In genomic region chr1:152766804-152767748, GRCm38 (mm10) we compare ENCODE assay signal across 9 mouse cellular contexts. TPM values are rescaled to one million over a fixed set of nuclear protein-coding genes. Genes with fewer than 3 reads are reported as not detected.
DNase-seq lines count a peak whose midpoint lies in the region; ATAC-seq lines count a peak whose summit lies in the region.
"Had no signal": no experiment of that assay in that cellular context is flagged by ENCODE, and none has a peak within 500 bp of the region (broad histone marks: within the 10 kb centered on the region; RNA-seq: fewer than 3 reads in every experiment).

No protein-coding gene starts in this region.

- WGBS in forebrain, embryonic 10.5 days = 2% methylated on average over 60 of the region's 60 CpGs
- under 1% methylated on average over 55 of the region's 60 CpGs for WGBS in intestine, embryonic 16.5 days

- peak overlapping the region; percentile 89 for H3K4me3 ChIP-seq in forebrain, embryonic 10.5 days
- peak overlapping the region; percentile 98 for H3K4me3 ChIP-seq in intestine, embryonic 16.5 days (ENCODE audit: low read length)

- peak overlapping the region; percentile 98 for H3K9ac ChIP-seq in intestine, embryonic 16.5 days (ENCODE audit: low read depth, low read length)

- H3K4me1 ChIP-seq in forebrain, embryonic 10.5 days = peaks cover 19% of the 10 kb centered on the region
- H3K4me1 ChIP-seq in intestine, embryonic 16.5 days (ENCODE audit: control insufficient read depth, insufficient read depth, low read length) = peaks cover 4% of the 10 kb centered on the region; the same call in 1 of the 2 replicates

- peak overlapping the region; percentile 92 for H3K27ac ChIP-seq in forebrain, embryonic 10.5 days
- H3K27ac ChIP-seq in intestine, embryonic 16.5 days (ENCODE audit: low read length) = peak overlapping the region; percentile 92

- H3K36me3 ChIP-seq in forebrain, embryonic 10.5 days (replicated peaks) = peaks cover 32% of the 10 kb centered on the region
- H3K36me3 ChIP-seq in intestine, embryonic 16.5 days (ENCODE audit: control insufficient read depth, insufficient read depth, low read length) = peaks cover 3% of the 10 kb centered on the region

- peaks cover 18% of the 10 kb centered on the region for H3K27me3 ChIP-seq in forebrain, embryonic 10.5 days (ENCODE audit: poor library complexity, severe bottlenecking)
- H3K27me3 ChIP-seq in intestine, embryonic 16.5 days (replicated peaks; ENCODE audit: control insufficient read depth, insufficient read depth, low read length) = 0 out of 2 replicates have a peak, but pooled peaks cover 2% of the 10 kb centered on the region

- ATAC-seq in intestine, embryonic 16.5 days = peak; percentile 69

- DNase-seq in adrenal gland, postnatal 10 days = peak; percentile 53
- DNase-seq in adrenal gland, postnatal 14 days = no peak
- DNase-seq in right cerebral cortex, postnatal 10 days (ENCODE audit: low spot score in 2 of 2) = peak; percentile 51 to 55
- no peak for DNase-seq in right cerebral cortex, postnatal 25 days
- no peak for DNase-seq in forebrain, embryonic 10.5 days (ENCODE audit: extremely low spot score, low spot score)
- peak; percentile 30 for DNase-seq in lung, postnatal 36 days
- DNase-seq in testis, postnatal 10 days (ENCODE audit: low spot score) = no peak

- H3K4me2 ChIP-seq in intestine, embryonic 16.5 days (ENCODE audit: low read depth, low read length) = peak overlapping the region; percentile 59

- H3K9me3 ChIP-seq in forebrain, embryonic 10.5 days = no peaks in the 10 kb centered on the region
- no peaks in the 10 kb centered on the region for H3K9me3 ChIP-seq in intestine, embryonic 16.5 days (ENCODE audit: control insufficient read depth, low read length)

RNA-seq across cellular contexts. Expression of gene Arpc5, which starts 0.7 kb away (rescaled TPM):
- total RNA-seq in adrenal gland, postnatal 10 days (2021) = 100 to 1,000 TPM; 106 to 107 TPM
- 104 and 115 TPM in 2 replicates for total RNA-seq in adrenal gland, postnatal 14 days (2021)
- polyA plus RNA-seq in forebrain, embryonic 10.5 days (2016; fragmentation: Nextera tagmentation; extraction: Ambion mirVana) = 195 and 203 TPM in 2 replicates
- 372 and 389 TPM in 2 replicates for polyA plus RNA-seq in intestine, embryonic 16.5 days (2015; fragmentation: Nextera tagmentation; extraction: Ambion mirVana)

RNA-seq across cellular contexts. Expression of gene Rgl1, which starts 0.9 kb away (rescaled TPM):
- 10 to 100 TPM; 37.0 to 57.0 TPM for total RNA-seq in adrenal gland, postnatal 10 days (2021)
- total RNA-seq in adrenal gland, postnatal 14 days (2021) = 32.3 and 40.5 TPM in 2 replicates
- polyA plus RNA-seq in forebrain, embryonic 10.5 days (2016; fragmentation: Nextera tagmentation; extraction: Ambion mirVana) = 29.1 TPM in 2 replicates
- 45.4 and 45.8 TPM in 2 replicates for polyA plus RNA-seq in intestine, embryonic 16.5 days (2015; fragmentation: Nextera tagmentation; extraction: Ambion mirVana)

RNA-seq across cellular contexts. Expression of gene Apobec4, which starts 16.7 kb away (rescaled TPM):
- total RNA-seq in adrenal gland, postnatal 10 days (2021) = not detected
- not detected in 2 replicates for total RNA-seq in adrenal gland, postnatal 14 days (2021)
- polyA plus RNA-seq in forebrain, embryonic 10.5 days (2016; fragmentation: Nextera tagmentation; extraction: Ambion mirVana) = not detected in 2 replicates
- polyA plus RNA-seq in intestine, embryonic 16.5 days (2015; fragmentation: Nextera tagmentation; extraction: Ambion mirVana) = not detected in 2 replicates
- total RNA-seq: heart, postnatal 36 days had no signal

RNA-seq across cellular contexts. Expression of gene Ncf2, which starts 32.9 kb away (rescaled TPM):
- 1 to 10 TPM; 5.1 to 7.8 TPM for total RNA-seq in adrenal gland, postnatal 10 days (2021)
- total RNA-seq in adrenal gland, postnatal 14 days (2021) = 4.9 and 7.7 TPM in 2 replicates
- polyA plus RNA-seq in forebrain, embryonic 10.5 days (2016; fragmentation: Nextera tagmentation; extraction: Ambion mirVana) = 2.1 and 2.7 TPM in 2 replicates
- 10.6 and 13.0 TPM in 2 replicates for polyA plus RNA-seq in intestine, embryonic 16.5 days (2015; fragmentation: Nextera tagmentation; extraction: Ambion mirVana)

Comparison
In these comparisons a context has a peak if more than half of its experiments do, and no peak if none do; other contexts are left out.
1. DNase-seq: peak in adrenal gland, postnatal 10 days (single experiment), right cerebral cortex, postnatal 10 days (2 of 2) and lung, postnatal 36 days (single experiment); none in adrenal gland, postnatal 14 days (single experiment), right cerebral cortex, postnatal 25 days (single experiment), forebrain, embryonic 10.5 days (single experiment) and testis, postnatal 10 days (single experiment).